Mouse (Mus musculus): ENCODE results near the gene Bbs1. TPM values are rescaled to one million over a fixed set of nuclear protein-coding genes. Genes with fewer than 3 reads are reported as not detected.
A peak's percentile ranks its signal among the peaks of the same experiment; 100 is the strongest.
"Not testable (repeated sequence)": the region's sequence is repeated elsewhere in the genome, so short reads cannot be mapped to it uniquely, and the experiment has no call there.

The Bbs1 gene
- 10 to 100 TPM; 13.1 to 15.5 TPM for total RNA-seq (2021)
- long read RNA-seq, experiment 1, partial matches to known transcripts: 2 of 4 reads
- long read RNA-seq, experiment 1, other reads (novel, unspliced or antisense): 2 of 4 reads
- long read RNA-seq, experiment 2, partial matches to known transcripts: 2 of 5 reads
- long read RNA-seq, experiment 2, other reads (novel, unspliced or antisense): 3 of 5 reads

- peak; percentile 61 to 64 for DNase-seq (ENCODE audit: low spot score in 2 of 2)
These were observed at the start of gene Bbs1 for GRCm38 (mm10) chr19:4905979-4906794. TSS of gene Bbs1 (minus strand) at chr19:4906628.

- DNase-seq (ENCODE audit: low spot score in 2 of 2): not testable (repeated sequence)
These were observed 42.2 kb upstream of the Bbs1 start for GRCm38 (mm10) chr19:4948641-4949040.

GRCm38 (mm10) chr19:4945540-4945939 is 39.1 kb upstream of the Bbs1 start:
- DNase-seq (ENCODE audit: low spot score in 2 of 2): no peak

DNA sequence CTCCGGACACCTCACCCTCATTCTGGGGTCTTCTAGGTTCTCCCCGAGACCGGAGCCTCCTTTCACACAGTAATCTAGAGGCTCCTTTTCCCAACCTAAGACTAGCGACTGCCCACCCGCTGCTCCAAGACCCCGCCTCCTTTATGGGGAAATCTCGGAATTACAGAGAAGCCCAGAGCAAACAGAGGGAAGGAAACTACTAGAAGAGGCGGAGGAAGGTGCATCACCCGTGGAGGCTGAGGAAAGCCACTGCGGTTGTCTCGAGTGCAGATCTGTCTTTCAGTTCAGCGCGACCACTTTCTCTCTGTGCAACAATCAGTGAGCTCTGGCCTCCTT is 36.8 kb upstream of the Bbs1 start:
- no peak for DNase-seq (ENCODE audit: low spot score in 2 of 2)

DNA sequence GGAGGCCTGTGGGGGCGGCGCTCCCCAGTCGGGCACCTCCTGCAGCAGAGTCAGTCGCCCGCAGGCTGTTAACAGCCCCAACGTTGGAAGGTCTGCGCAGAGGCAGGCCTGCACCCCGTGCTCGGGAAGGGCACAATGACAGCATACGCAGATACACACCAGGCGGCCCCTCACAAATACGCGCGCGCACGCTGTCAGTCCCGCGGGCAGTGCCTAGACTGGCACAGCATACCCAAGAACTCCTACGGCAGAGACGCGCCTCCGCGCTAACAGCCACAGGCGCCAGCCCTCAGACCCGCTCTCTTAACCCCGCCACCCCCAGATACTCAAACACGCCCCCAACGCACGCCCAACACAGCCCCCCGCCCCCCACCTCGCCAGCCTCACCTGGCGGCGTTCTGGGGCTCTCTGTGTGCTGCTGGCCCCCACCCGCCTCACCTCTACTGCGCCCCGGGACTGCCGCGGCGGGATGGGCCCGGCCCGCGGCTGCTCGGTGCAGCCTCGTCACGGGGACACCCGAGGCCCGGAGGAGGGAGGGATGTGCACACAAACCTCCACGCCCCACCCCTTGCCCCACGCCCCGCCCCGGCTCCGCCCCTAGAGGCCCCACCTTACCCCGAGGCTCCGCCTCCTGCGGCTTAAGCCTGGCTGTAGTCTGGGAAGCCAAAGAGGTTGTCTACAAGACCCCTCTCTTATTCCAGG is 36.3 kb upstream of the Bbs1 start, which contains the start of gene Peli3:
Peli3 (minus strand) TSS at position 577 of the 702 bp plus-strand sequence.
- DNase-seq (ENCODE audit: low spot score in 2 of 2): peak; percentile 74 to 75

GRCm38 (mm10) chr19:4937444-4938310 is 31.2 kb upstream of the Bbs1 start:
- no peak for DNase-seq (ENCODE audit: low spot score in 2 of 2)

DNA sequence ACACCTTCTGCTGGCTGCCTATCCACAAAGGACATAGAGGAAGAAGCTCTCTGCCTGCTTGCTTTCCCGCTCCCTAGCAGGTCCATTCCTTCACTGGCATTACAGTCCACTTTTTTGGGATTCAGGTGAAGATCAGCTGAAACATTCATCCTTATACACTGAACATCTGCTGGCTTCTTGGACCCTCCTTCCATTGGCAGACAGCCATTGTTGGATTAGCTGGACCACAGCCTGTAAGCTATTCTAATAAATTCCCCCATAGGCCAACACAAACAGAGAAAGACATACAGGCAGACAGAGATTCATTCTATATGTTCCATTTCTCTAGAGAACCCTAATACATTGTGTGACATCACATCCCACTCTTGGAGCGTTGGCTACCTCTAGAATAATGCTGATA is 30.5 kb upstream of the Bbs1 start:
- DNase-seq (ENCODE audit: low spot score in 2 of 2): no peak

- no peak for DNase-seq (ENCODE audit: low spot score in 2 of 2)
These were observed 22.4 kb upstream of the Bbs1 start for GRCm38 (mm10) chr19:4928781-4929180.

DNA sequence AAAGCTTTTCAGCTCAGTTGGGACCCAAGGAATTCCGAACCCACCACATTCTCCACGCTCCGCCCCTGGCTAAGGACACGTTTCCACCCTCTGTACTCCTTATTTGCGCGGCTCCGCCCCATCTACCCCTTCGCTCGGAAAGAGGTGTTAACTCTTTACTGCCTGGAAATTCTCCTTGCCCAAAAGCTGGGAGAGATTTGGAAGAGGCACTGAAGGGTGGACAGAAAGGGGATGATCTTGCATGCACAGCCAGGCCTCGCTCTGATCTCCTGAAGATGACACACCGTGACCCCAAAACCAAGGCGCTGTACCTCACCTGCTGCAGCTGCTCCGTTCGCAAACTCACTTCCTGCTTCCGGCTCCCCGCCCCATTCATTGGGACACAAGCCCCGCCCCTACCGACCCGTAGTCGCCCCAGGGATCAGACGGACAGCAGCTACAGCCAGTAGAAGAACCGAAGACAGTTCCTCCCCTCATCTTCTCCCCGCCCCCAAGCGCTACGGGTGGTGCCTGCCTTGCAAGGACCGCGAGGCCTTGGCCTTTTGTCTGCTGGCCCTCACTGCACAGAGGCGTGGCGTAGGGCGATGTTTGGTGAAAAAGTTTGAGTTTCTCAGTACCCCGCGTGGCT is 21.6 kb upstream of the Bbs1 start, which contains the start of gene Dpp3:
Dpp3 (minus strand) TSS at position 384 of the 628 bp plus-strand sequence.
- peak; percentile 92 to 99 for DNase-seq (ENCODE audit: low spot score in 2 of 2)

- DNase-seq (ENCODE audit: low spot score in 2 of 2): no peak
These were observed 18.9 kb upstream of the Bbs1 start for GRCm38 (mm10) chr19:4925121-4925860.

DNA sequence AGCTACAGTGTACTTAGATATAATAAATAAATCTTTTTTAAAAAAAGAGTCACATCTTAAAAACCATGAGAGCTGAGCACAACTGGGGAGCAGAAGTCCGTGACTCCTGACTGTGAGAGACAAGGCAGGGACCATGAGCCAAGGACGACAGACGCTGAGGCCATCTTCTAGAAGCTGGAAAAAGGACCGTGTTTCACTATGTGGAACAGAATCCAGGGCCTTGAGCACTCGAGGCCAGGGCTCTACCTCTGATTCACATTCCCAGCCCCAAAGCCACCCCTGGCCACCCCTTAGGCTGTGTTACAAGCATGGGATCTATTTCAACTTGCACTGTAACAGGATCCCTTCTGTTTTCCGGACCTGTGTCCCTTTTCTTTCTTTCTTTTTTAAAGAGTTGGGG is 13.2 kb upstream of the Bbs1 start:
- no peak for DNase-seq (ENCODE audit: low spot score in 2 of 2)

- no peak for DNase-seq (ENCODE audit: low spot score in 2 of 2)
These were observed 10.4 kb upstream of the Bbs1 start for GRCm38 (mm10) chr19:4916827-4917226.

DNA sequence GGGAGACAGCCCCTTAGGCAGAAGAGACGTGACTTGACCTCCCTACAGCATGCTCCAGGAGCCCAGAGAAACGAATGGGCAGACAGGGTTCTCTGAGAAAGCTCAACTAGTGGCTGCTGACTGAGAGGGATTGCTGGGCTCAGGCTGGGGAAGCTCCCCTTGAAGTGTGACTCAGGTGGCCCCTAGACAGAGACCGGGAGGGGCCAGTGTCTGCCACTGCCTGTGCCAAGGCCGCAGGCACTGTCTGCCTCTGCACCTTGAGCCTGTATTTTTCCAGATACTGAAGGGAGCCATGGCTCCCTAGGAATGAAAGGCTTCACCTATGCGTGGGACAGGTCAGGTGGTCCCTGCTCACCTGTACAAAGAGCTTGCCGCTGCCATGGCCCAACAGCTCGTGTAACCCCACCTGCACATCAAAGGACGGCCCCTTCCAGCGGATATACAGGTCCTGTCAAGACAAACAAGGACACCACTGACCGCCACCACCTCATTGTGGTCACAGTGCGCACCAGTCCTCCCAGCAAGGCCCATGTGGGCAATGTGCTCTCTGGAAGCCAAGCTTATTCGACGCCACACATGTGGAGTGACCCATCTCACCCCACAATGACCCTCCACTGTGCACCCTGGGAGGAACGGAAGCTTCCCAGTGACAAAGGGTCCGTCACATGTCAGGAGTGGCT is 9.6 kb upstream of the Bbs1 start:
- no peak for DNase-seq (ENCODE audit: low spot score in 2 of 2)

DNA sequence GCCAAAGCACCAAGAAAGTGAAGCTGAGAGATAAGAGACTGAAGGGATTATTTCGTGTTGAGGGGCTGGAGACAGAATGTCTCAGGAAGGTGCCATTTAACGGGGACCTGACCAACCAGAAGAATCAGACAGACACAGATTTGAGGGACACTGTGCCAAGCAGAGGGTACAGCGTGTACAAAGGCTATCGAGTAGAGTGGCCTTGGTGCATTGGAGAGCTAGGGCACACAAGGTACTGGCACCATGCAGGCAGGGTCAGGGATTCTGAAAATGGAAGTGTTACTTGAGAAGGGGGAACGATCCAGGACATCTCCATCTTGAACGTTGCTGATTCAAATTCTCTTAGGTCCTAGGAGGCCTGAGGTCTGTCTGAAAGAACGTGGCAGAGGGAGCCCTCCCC is 2.9 kb upstream of the Bbs1 start:
- DNase-seq (ENCODE audit: low spot score in 2 of 2): no peak

DNA sequence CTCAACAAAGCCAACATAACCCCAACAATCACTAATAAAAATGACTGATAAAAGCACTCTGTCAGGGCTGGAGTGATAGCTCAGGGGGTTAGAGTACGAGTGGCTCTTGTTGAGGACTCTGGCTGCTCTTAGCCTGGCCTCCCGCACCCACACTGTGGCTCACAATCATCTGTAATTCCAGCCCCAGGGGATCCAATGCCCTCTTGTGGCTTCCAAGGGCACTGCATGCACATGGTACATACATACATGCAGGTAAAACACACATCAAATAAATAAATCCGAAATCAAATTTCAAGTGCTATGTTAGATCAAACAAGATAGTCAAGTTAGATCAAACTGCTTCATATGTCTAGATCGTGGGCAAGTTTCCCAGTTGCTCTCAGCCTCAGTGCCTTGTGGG is 1.7 kb upstream of the Bbs1 start:
- no peak for DNase-seq (ENCODE audit: low spot score in 2 of 2)

- no peak for DNase-seq (ENCODE audit: low spot score in 2 of 2)
These were observed 6.5 kb downstream of the Bbs1 start for GRCm38 (mm10) chr19:4899888-4900287.

DNA sequence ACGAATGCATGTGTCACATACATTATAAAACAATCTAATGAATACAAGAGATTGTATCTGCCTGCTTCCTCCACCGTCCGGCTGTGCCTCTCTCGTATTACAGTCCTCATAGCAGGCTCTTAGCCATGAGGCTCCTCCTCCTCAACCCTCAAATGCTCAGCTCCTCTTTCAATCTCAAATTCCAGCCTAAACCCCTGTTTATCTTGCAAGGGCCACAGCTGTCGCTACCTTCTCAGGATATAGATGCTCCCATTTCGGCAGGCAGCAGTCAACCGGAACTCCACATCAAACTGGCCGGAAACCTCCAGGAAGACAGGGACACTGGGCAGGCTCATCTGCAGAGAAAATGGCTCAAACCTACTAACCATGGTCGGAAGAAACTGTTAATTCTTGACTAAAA is 7.5 kb downstream of the Bbs1 start:
- DNase-seq (ENCODE audit: low spot score in 2 of 2): no peak

- DNase-seq (ENCODE audit: low spot score in 2 of 2): no peak
These were observed 9.5 kb downstream of the Bbs1 start for GRCm38 (mm10) chr19:4896780-4897520.

GRCm38 (mm10) chr19:4891798-4892197 is 14.6 kb downstream of the Bbs1 start:
- DNase-seq (ENCODE audit: low spot score in 2 of 2): no peak
